Mouse (Mus musculus) gastrocnemius, postnatal 14 days (tissue): Measurements from ENCODE around the gene Eef1akmt1. TPM values are rescaled to one million over a fixed set of nuclear protein-coding genes. Genes with fewer than 3 reads are reported as not detected.

Source experiments
- DNase-seq: peaks from one replicate; pipeline ENCODE4 v3.0.0; 2021; ENCODE audit warnings: mixed read lengths
- intact Hi-C: fragments of 180-260 bp; cut with DNase I; formaldehyde crosslinking; loops from one replicate; pipeline ENCODE4 v1.15.1; 2025; ENCODE audit warnings: low total_unique reads
- total RNA-seq, 2 experiments: library from RNA; stranded (reverse); gene quantifications; 2 replicates each; pipeline ENCODE4 v1.2.3; 2021

Gene Eef1akmt1
- total RNA-seq, 2 experiments from 2014 or later = 21.9 to 31.0 TPM

GRCm38 (mm10) chr14:57529086-57529785 lies 42.2 kb downstream of the Eef1akmt1 start:
- intact Hi-C loops = loop anchor here (10.0 kb wide), 1 partner anchor 104 kb away; the partner anchor contains the start of gene Ift88
- DNase-seq = peak; percentile 54

GRCm38 (mm10) chr14:57527598-57527997 lies 43.8 kb downstream of the Eef1akmt1 start:
- intact Hi-C loops = loop anchor here (10.0 kb wide), 1 partner anchor 103 kb away; the partner anchor contains the start of gene Ift88
- no peak for DNase-seq

- intact Hi-C loops = loop anchor here (10.0 kb wide), 1 partner anchor 102 kb away; the partner anchor contains the start of gene Ift88
- DNase-seq = no peak
Observed at GRCm38 (mm10) chr14:57527122-57527521, 44.3 kb downstream of the Eef1akmt1 start.

- no peak for DNase-seq
- intact Hi-C loops = loop anchor here (10.0 kb wide), 1 partner anchor 101 kb away; the partner anchor contains the start of gene Ift88
Observed at GRCm38 (mm10) chr14:57526050-57526623, 45.3 kb downstream of the Eef1akmt1 start.

DNA sequence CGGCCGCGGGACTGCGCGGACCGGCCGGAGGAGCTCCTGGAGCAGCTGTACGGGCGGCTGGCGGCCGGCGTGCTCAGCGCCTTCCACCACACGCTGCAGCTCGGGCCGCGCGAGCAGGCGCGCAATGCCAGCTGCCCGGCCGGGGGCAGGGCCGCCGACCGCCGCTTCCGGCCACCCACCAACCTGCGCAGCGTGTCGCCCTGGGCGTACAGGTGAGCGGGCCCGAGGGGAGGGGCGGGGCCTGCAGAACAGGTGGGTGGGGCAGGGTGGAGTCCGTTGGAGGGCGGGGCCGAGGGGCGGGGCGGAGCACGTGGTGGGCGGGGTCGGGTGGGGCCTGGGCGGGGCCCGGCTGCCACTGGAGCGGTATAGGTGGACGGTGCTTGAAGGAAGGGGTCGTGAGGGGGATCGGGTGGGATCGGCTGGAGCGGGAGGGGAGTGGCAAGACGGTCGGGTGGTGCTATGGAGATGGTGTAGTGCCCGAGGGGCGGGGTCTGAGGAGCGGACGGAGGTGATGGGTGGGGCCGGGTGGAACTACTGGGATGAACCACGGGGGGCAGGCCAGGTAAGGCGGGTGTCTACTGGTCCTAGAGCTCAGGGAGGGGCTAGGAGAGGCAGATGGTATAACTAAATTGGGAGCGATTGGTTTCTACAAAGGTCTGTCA lies 45.9 kb downstream of the Eef1akmt1 start:
- intact Hi-C loops = loop anchor here (10.0 kb wide), 1 partner anchor 101 kb away; the partner anchor contains the start of gene Ift88
- peak; percentile 58 for DNase-seq

GRCm38 (mm10) chr14:57524671-57525387 lies 46.6 kb downstream of the Eef1akmt1 start, which contains the start of gene Il17d:
TSS of gene Il17d (plus strand) at chr14:57524777.
- peak; percentile 64 for DNase-seq
- intact Hi-C loops = loop anchor here (10.0 kb wide), 1 partner anchor 100 kb away; the partner anchor contains the start of gene Ift88

GRCm38 (mm10) chr14:57523762-57524161 lies 47.6 kb downstream of the Eef1akmt1 start:
- intact Hi-C loops = loop anchor here (10.0 kb wide), 1 partner anchor 99 kb away; the partner anchor contains the start of gene Ift88
- no peak for DNase-seq

- intact Hi-C loops = no loop called here
- no peak for DNase-seq
Observed at GRCm38 (mm10) chr14:57517001-57517400, 54.4 kb downstream of the Eef1akmt1 start.

DNA sequence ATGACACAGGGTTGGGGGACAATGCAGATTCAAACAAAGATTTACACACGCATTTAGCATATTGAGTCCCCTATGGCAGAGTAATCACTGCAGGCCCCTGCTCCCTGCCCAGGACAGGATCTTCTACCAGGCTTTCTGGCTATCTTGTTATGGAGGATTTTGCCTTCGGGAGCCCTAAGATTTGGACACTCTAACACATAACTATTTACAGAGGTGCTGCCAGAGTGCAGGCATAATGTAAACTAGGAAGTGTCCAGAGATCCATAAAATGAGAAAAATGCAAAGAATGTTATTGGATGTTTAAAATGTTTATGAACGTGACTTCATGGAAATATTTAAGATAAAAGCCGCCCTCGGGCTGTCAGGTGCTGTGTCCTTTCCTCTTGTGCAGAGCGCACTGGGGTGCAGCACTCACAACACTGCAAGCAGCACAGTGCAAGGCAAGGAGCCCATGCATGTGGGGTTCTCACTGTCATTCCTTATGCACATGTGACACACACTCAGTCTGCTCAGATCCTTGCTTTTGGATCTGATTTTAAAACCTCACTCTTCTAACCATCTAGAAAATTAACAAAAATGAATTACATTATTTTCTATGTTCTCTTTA lies 56.2 kb downstream of the Eef1akmt1 start:
- DNase-seq = no peak
- intact Hi-C loops = no loop called here

- DNase-seq = no peak
- intact Hi-C loops = no loop called here
Observed at GRCm38 (mm10) chr14:57509554-57509953, 61.9 kb downstream of the Eef1akmt1 start.

GRCm38 (mm10) chr14:57503729-57504128 lies 67.7 kb downstream of the Eef1akmt1 start:
- intact Hi-C loops = no loop called here
- no peak for DNase-seq

Other genes with a start within 250 kb of the Eef1akmt1 start
- 1 to 10 TPM; 3.8 to 4.7 TPM for gene Cryl1, start 173.1 kb downstream of the Eef1akmt1 start, total RNA-seq
- gene Ift88, start 147.6 kb downstream of the Eef1akmt1 start, total RNA-seq = 1 to 10 TPM; 3.3 to 4.6 TPM
- gene Il17d, start 46.8 kb downstream of the Eef1akmt1 start, total RNA-seq = 1 to 10 TPM; 4.8 to 6.4 TPM
- 10 to 100 TPM in 1 of 2 experiments, 1 to 10 TPM in 1; 8.6 to 12.1 TPM for gene Xpo4, start 93.8 kb upstream of the Eef1akmt1 start, total RNA-seq
- under 1 TPM in 1 of 2 experiments, not detected in 1; 0.68 TPM for gene Gm49361, start 174.5 kb upstream of the Eef1akmt1 start, total RNA-seq
- 10 to 100 TPM; 16.9 to 18.4 TPM for gene Lats2, start 186.8 kb upstream of the Eef1akmt1 start, total RNA-seq
- 10 to 100 TPM; 42.1 to 52.3 TPM for gene Sap18, start 226.6 kb upstream of the Eef1akmt1 start, total RNA-seq